Mouse (Mus musculus): ENCODE measurements around the gene Tm7sf3. TPM values are rescaled to one million over a fixed set of nuclear protein-coding genes. Genes with fewer than 3 reads are reported as not detected.
A peak's percentile ranks its signal among the peaks of the same experiment; 100 is the strongest.

Gene Tm7sf3
- total and polyA plus RNA-seq, 2 experiments from 2014 or later = 40.6 to 51.1 TPM

GRCm38 (mm10) chr6:146633097-146633496 is 9.5 kb downstream of the Tm7sf3 start:
- Histone ChIP-seq H3K4me2 (ENCODE audit: low read depth) (peak overlapping the region; percentile 62), H3K9ac (no peak overlapping the region), H3K4me1 (ENCODE audit: insufficient read depth) (peaks cover 8% of the 10 kb centered on the region; the same call in 1 of the 2 replicates), H3K36me3 (ENCODE audit: insufficient read depth) (no peaks in the 10 kb centered on the region), H3K4me3 (ENCODE audit: low read depth, low read length) (peak overlapping the region; percentile 77; the same call in 1 of the 2 replicates), H3K27ac (ENCODE audit: low read depth, low read length) (no peak overlapping the region), H3K9me3 (ENCODE audit: low read length) (no peaks in the 10 kb centered on the region), H3K27me3 (ENCODE audit: insufficient read depth, low read length) (no peaks in the 10 kb centered on the region)
- DNase-seq = no peak
- no peak for ATAC-seq
- no peak for TF ChIP-seq CTCF (IDR thresholded peaks at IDR 0.05; ENCODE audit: low read depth)
- 35% methylated on average over 8 of the region's 8 CpGs for WGBS

GRCm38 (mm10) chr6:146632403-146632802 is 10.2 kb downstream of the Tm7sf3 start:
- 86% methylated on average over 9 of the region's 9 CpGs for WGBS
- Histone ChIP-seq H3K4me1 (ENCODE audit: insufficient read depth) (peaks cover 8% of the 10 kb centered on the region; the same call in 1 of the 2 replicates), H3K4me3 (ENCODE audit: low read depth, low read length) (no peak overlapping the region), H3K27ac (ENCODE audit: low read depth, low read length) (no peak overlapping the region), H3K27me3 (ENCODE audit: insufficient read depth, low read length) (no peaks in the 10 kb centered on the region), H3K9me3 (ENCODE audit: low read length) (no peaks in the 10 kb centered on the region), H3K9ac (no peak overlapping the region), H3K4me2 (ENCODE audit: low read depth) (no peak overlapping the region), H3K36me3 (ENCODE audit: insufficient read depth) (no peaks in the 10 kb centered on the region)
- no peak for ATAC-seq
- no peak for TF ChIP-seq CTCF (IDR thresholded peaks at IDR 0.05; ENCODE audit: low read depth)
- no peak for DNase-seq

GRCm38 (mm10) chr6:146631847-146632246 is 10.8 kb downstream of the Tm7sf3 start:
- no peaks in the 10 kb centered on the region for H3K9me3 ChIP-seq (ENCODE audit: low read length)
- 77% methylated on average over 8 of the region's 8 CpGs for WGBS
- no peak overlapping the region for H3K9ac ChIP-seq
- no peak overlapping the region for H3K4me2 ChIP-seq (ENCODE audit: low read depth)
- TF ChIP-seq CTCF (IDR thresholded peaks at IDR 0.05; ENCODE audit: low read depth) = no peak
- H3K36me3 ChIP-seq (ENCODE audit: insufficient read depth) = no peaks in the 10 kb centered on the region
- DNase-seq = no peak
- H3K4me3 ChIP-seq (ENCODE audit: low read depth, low read length) = no peak overlapping the region
- no peak overlapping the region for H3K27ac ChIP-seq (ENCODE audit: low read depth, low read length)
- H3K4me1 ChIP-seq (ENCODE audit: insufficient read depth) = peaks cover 8% of the 10 kb centered on the region; the same call in 1 of the 2 replicates
- no peaks in the 10 kb centered on the region for H3K27me3 ChIP-seq (ENCODE audit: insufficient read depth, low read length)
- no peak for ATAC-seq

GRCm38 (mm10) chr6:146630961-146631360 is 11.7 kb downstream of the Tm7sf3 start:
- H3K9me3 ChIP-seq (ENCODE audit: low read length) = no peaks in the 10 kb centered on the region
- no peak overlapping the region for H3K27ac ChIP-seq (ENCODE audit: low read depth, low read length)
- ATAC-seq = no peak
- no peaks in the 10 kb centered on the region for H3K36me3 ChIP-seq (ENCODE audit: insufficient read depth)
- H3K27me3 ChIP-seq (ENCODE audit: insufficient read depth, low read length) = no peaks in the 10 kb centered on the region
- H3K4me1 ChIP-seq (ENCODE audit: insufficient read depth) = peaks cover 8% of the 10 kb centered on the region; the same call in 1 of the 2 replicates
- TF ChIP-seq CTCF (IDR thresholded peaks at IDR 0.05; ENCODE audit: low read depth) = no peak
- DNase-seq = no peak
- H3K9ac ChIP-seq = no peak overlapping the region
- no peak overlapping the region for H3K4me3 ChIP-seq (ENCODE audit: low read depth, low read length)
- no peak overlapping the region for H3K4me2 ChIP-seq (ENCODE audit: low read depth)
- WGBS = 83% methylated on average over 4 of the region's 4 CpGs

- no peak overlapping the region for H3K4me3 ChIP-seq (ENCODE audit: low read depth, low read length)
- H3K36me3 ChIP-seq (ENCODE audit: insufficient read depth) = no peaks in the 10 kb centered on the region
- no peak for DNase-seq
- H3K27ac ChIP-seq (ENCODE audit: low read depth, low read length) = no peak overlapping the region
- H3K4me1 ChIP-seq (ENCODE audit: insufficient read depth) = peaks cover 8% of the 10 kb centered on the region; the same call in 1 of the 2 replicates
- H3K27me3 ChIP-seq (ENCODE audit: insufficient read depth, low read length) = no peaks in the 10 kb centered on the region
- TF ChIP-seq CTCF (IDR thresholded peaks at IDR 0.05; ENCODE audit: low read depth) = no peak
- no peak overlapping the region for H3K9ac ChIP-seq
- H3K4me2 ChIP-seq (ENCODE audit: low read depth) = no peak overlapping the region
- no peak for ATAC-seq
- H3K9me3 ChIP-seq (ENCODE audit: low read length) = no peaks in the 10 kb centered on the region
- 86% methylated on average over 9 of the region's 9 CpGs for WGBS
Measured at GRCm38 (mm10) chr6:146629781-146630756, 12.6 kb downstream of the Tm7sf3 start.

GRCm38 (mm10) chr6:146628123-146628522 is 14.5 kb downstream of the Tm7sf3 start:
- H3K4me2 ChIP-seq (ENCODE audit: low read depth) = no peak overlapping the region
- H3K27me3 ChIP-seq (ENCODE audit: insufficient read depth, low read length) = no peaks in the 10 kb centered on the region
- no peaks in the 10 kb centered on the region for H3K9me3 ChIP-seq (ENCODE audit: low read length)
- ATAC-seq (peak; percentile 83), DNase-seq (peak; percentile 31)
- no peak for TF ChIP-seq CTCF (IDR thresholded peaks at IDR 0.05; ENCODE audit: low read depth)
- H3K4me3 ChIP-seq (ENCODE audit: low read depth, low read length) = no peak overlapping the region
- H3K27ac ChIP-seq (ENCODE audit: low read depth, low read length) = no peak overlapping the region
- H3K9ac ChIP-seq = no peak overlapping the region
- peaks cover 8% of the 10 kb centered on the region for H3K36me3 ChIP-seq (ENCODE audit: insufficient read depth)
- WGBS = 49% methylated on average over 3 of the region's 3 CpGs
- H3K4me1 ChIP-seq (ENCODE audit: insufficient read depth) = peaks cover 8% of the 10 kb centered on the region; the same call in 1 of the 2 replicates

- H3K4me2 ChIP-seq (ENCODE audit: low read depth) = no peak overlapping the region
- ATAC-seq = no peak
- no peak for TF ChIP-seq CTCF (IDR thresholded peaks at IDR 0.05; ENCODE audit: low read depth)
- no peak overlapping the region for H3K9ac ChIP-seq
- H3K36me3 ChIP-seq (ENCODE audit: insufficient read depth) = peaks cover 55% of the 10 kb centered on the region
- H3K4me3 ChIP-seq (ENCODE audit: low read depth, low read length) = no peak overlapping the region
- no peaks in the 10 kb centered on the region for H3K9me3 ChIP-seq (ENCODE audit: low read length)
- H3K4me1 ChIP-seq (ENCODE audit: insufficient read depth) = no peaks in the 10 kb centered on the region
- no peak overlapping the region for H3K27ac ChIP-seq (ENCODE audit: low read depth, low read length)
- no peak for DNase-seq
- no peaks in the 10 kb centered on the region for H3K27me3 ChIP-seq (ENCODE audit: insufficient read depth, low read length)
- 92% methylated on average over 2 of the region's 2 CpGs for WGBS
Measured at GRCm38 (mm10) chr6:146616670-146617069, 26.0 kb downstream of the Tm7sf3 start.

All from forebrain, postnatal 0 days (tissue).